Mouse (Mus musculus) Patski (cell line): Measurements from ENCODE around the gene Myo1d. TPM values are rescaled to one million over a fixed set of nuclear protein-coding genes. Genes with fewer than 3 reads are reported as not detected.

ENCODE experiments used
- ATAC-seq: fragments of 100-300 bp; one replicate; pipeline ENCODE4 v1.8.0; 2021
- CTCF ChIA-PET: fragments of 350-600 bp; sonication (Branson Sonifier 250); formaldehyde crosslinking; loops from one replicate; lab custom pipeline; 2022; ENCODE audit warnings: inconsistent platforms; lab: Charles Lee
- POLR2A ChIA-PET: fragments of 350-600 bp; sonication (Branson Sonifier 250); formaldehyde crosslinking; loops from one replicate; lab custom pipeline; 2022; ENCODE audit warnings: antibody characterized with exemption, inconsistent platforms; lab: Charles Lee
- DNase-seq: peaks from one replicate; pipeline ENCODE4 v3.0.0-alpha.2; 2011; ENCODE audit warnings: low read depth, low spot score
- H3K27me3 ChIP-seq: fragments of 371-371 bp; one replicate; pipeline ENCODE4 v1.5.1; 2021
- CTCF ChIP-seq: fragments of 100-300 bp; IDR thresholded peaks from one replicate; pipeline ENCODE4 v1.5.1; 2021
- in situ Hi-C: fragments of 300-500 bp; cut with MboI; formaldehyde crosslinking; loops from 3 replicates; pipeline ENCODE4 v1.11.1; 2018; ENCODE audit warnings: low pct_unique_long_range_greater_than_20kb, mixed read lengths
- polyA plus RNA-seq: library from polyadenylated mRNA; unstranded; gene quantifications from one replicate; pipeline ENCODE4 v1.2.3, GENCODE M21; 2021

The Myo1d gene
- polyA plus RNA-seq, 1 experiment from 2014 or later = 36.9 TPM

DNA sequence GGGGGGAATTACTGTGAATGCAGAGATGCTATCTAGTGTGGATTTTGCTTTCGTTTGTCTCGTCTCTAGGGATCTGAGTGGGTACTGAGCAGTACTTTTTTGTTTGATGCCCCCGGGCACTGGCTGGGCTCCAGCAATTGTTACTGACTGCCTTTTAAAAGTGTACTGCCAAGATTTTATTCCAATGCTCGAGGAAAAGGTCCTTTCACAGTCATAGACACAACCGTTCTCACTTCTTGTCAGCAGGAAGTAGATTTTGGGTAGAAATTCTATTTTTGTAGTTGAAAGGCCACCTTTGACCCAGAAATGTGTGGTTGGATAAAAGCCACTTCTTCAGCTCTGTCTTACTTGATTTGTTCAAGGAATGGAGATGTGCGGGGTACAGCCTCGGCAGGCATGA, 266.0 kb downstream of the Myo1d start:
- no peaks in the 10 kb centered on the region for H3K27me3 ChIP-seq
- DNase-seq = no peak
- TF ChIP-seq CTCF = no peak
- ATAC-seq = no peak
- CTCF ChIA-PET = interaction anchor here (1.1 to 1.2 kb wide), 2 partner anchors 9 to 74 kb away, joined by 3 read pairs; no protein-coding TSS in a partner anchor
- POLR2A ChIA-PET = interaction anchor here (0.5 kb wide), 1 partner anchor 27 kb away, joined by 3 read pairs; no protein-coding TSS in a partner anchor
- in situ Hi-C loops = no loop called here

GRCm38 (mm10) chr11:80512313-80513056, 267.3 kb downstream of the Myo1d start:
- no peak for ATAC-seq
- ChIA-PET POLR2A (no interaction called here), CTCF (no interaction called here)
- no peak for TF ChIP-seq CTCF
- no peak for DNase-seq
- no peaks in the 10 kb centered on the region for H3K27me3 ChIP-seq
- in situ Hi-C loops = no loop called here

GRCm38 (mm10) chr11:80510124-80510523, 269.7 kb downstream of the Myo1d start:
- CTCF ChIA-PET = no interaction called here
- TF ChIP-seq CTCF = no peak
- in situ Hi-C loops = no loop called here
- DNase-seq (no peak), ATAC-seq (no peak)
- POLR2A ChIA-PET = no interaction called here
- H3K27me3 ChIP-seq = no peaks in the 10 kb centered on the region

DNA sequence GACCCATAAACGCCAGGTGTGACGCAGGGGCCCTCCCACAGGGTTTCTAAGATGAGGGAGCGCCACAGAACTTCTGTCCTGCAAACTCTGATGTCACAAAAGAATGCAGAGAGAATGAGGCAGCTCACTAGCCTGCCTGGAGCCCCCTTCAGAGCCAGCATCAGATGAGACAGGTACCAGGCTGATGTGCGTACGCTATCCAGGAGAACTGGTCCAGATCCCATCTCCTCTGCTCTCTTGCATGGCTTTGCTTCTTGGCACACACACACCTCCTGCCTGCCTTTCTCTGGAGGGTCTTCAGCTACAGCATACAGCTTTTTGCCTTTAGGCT, 270.7 kb downstream of the Myo1d start:
- TF ChIP-seq CTCF = no peak
- ChIA-PET POLR2A (interaction anchor here (0.6 kb wide), 1 partner anchor 54 kb away, joined by 4 read pairs; no protein-coding TSS in a partner anchor), CTCF (no interaction called here)
- DNase-seq (no peak), ATAC-seq (no peak)
- H3K27me3 ChIP-seq = no peaks in the 10 kb centered on the region
- in situ Hi-C loops = no loop called here

- no peaks in the 10 kb centered on the region for H3K27me3 ChIP-seq
- TF ChIP-seq CTCF = no peak
- DNase-seq = no peak
- in situ Hi-C loops = no loop called here
- ChIA-PET POLR2A (no interaction called here), CTCF (no interaction called here)
- ATAC-seq = no peak
These were observed 271.3 kb downstream of the Myo1d start for GRCm38 (mm10) chr11:80508361-80509175.

- no peaks in the 10 kb centered on the region for H3K27me3 ChIP-seq
- TF ChIP-seq CTCF = no peak
- ATAC-seq = no peak
- in situ Hi-C loops = no loop called here
- ChIA-PET CTCF (no interaction called here), POLR2A (no interaction called here)
- no peak for DNase-seq
These were observed 272.0 kb downstream of the Myo1d start for GRCm38 (mm10) chr11:80507791-80508190.

DNA sequence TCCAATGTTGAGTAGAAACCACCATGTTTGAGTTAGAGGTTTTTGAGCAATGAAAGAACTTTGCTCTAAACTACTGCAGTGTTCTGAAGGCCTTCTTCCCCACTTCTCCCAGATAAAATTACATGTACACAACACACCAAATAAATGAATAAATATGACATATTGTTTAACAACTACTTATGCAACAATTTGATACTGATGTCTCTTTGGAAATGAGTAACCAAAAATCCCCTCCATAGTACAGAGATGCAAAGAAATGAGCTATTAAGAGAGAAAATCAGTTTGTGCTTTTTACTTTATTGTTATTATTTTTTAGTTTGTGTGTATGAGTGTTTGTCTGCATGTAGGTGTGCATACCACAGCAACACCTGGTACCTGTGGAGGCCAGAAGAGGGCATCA, 273.3 kb downstream of the Myo1d start:
- no peak for TF ChIP-seq CTCF
- CTCF ChIA-PET = no interaction called here
- no peaks in the 10 kb centered on the region for H3K27me3 ChIP-seq
- DNase-seq (no peak), ATAC-seq (no peak)
- in situ Hi-C loops = no loop called here
- POLR2A ChIA-PET = no interaction called here

DNA sequence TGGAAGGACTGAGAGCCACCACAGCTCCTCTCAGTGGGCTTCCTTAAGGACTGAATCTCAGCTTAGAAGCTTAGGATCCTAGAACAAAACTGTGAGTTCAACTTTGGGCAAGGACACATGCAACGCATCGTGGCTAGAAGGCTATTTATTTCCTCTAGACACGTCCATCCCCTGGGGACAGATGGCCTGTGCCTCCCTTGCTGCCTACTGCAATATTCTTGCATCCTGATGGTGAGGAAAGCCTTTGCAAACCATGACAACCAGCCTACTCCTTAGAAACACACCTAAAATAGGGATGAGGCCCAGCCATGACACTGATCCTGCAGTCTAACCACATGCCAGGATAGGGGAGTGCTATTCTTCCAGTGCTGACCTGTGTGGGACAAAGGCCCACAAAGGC, 274.2 kb downstream of the Myo1d start:
- ATAC-seq (no peak), DNase-seq (no peak)
- TF ChIP-seq CTCF = no peak
- no peaks in the 10 kb centered on the region for H3K27me3 ChIP-seq
- ChIA-PET POLR2A (no interaction called here), CTCF (interaction anchor here (0.8 to 1.0 kb wide), 2 partner anchors 9 to 17 kb away, joined by 3 read pairs; no protein-coding TSS in a partner anchor)
- in situ Hi-C loops = no loop called here

GRCm38 (mm10) chr11:80504519-80505385, 275.1 kb downstream of the Myo1d start:
- DNase-seq (no peak), ATAC-seq (no peak)
- POLR2A ChIA-PET = no interaction called here
- CTCF ChIA-PET = interaction anchor here (0.8 to 1.0 kb wide), 2 partner anchors 9 to 18 kb away, joined by 3 read pairs; no protein-coding TSS in a partner anchor
- no peak for TF ChIP-seq CTCF
- no peaks in the 10 kb centered on the region for H3K27me3 ChIP-seq
- in situ Hi-C loops = no loop called here

- POLR2A ChIA-PET = no interaction called here
- DNase-seq = no peak
- CTCF ChIA-PET = interaction anchor here (0.9 kb wide), 1 partner anchor 19 kb away, joined by 3 read pairs; no protein-coding TSS in a partner anchor
- ATAC-seq = no peak
- no peaks in the 10 kb centered on the region for H3K27me3 ChIP-seq
- TF ChIP-seq CTCF = no peak
- in situ Hi-C loops = no loop called here
These were observed 275.9 kb downstream of the Myo1d start for GRCm38 (mm10) chr11:80503726-80504452.
